Mouse (Mus musculus) MN1 (cell line): ENCODE data around the gene Nploc4.

ENCODE experiments used
- DNase-seq: peaks from one replicate; pipeline ENCODE4 v3.0.0-alpha.2; 2016; ENCODE audit warnings: low spot score

Nploc4 gene

GRCm38 (mm10) chr11:120437152-120437856 is at the start of gene Nploc4:
Gene Nploc4 (minus strand): TSS chr11:120437708.
- DNase-seq = peak; percentile 96

GRCm38 (mm10) chr11:120485251-120485650 is 47.7 kb upstream of the Nploc4 start:
- no peak for DNase-seq

GRCm38 (mm10) chr11:120484265-120484981 is 46.9 kb upstream of the Nploc4 start, which contains the start of gene Mrpl12:
Gene Mrpl12 (plus strand): TSS chr11:120484613.
- DNase-seq = peak; percentile 97

- no peak for DNase-seq
These were observed 46.0 kb upstream of the Nploc4 start for GRCm38 (mm10) chr11:120483448-120483934.

- DNase-seq = no peak
These were observed 34.5 kb upstream of the Nploc4 start for GRCm38 (mm10) chr11:120472052-120472451.

- no peak for DNase-seq
These were observed 30.2 kb upstream of the Nploc4 start for GRCm38 (mm10) chr11:120467736-120468092.

- peak; percentile 100 for DNase-seq
These were observed 29.7 kb upstream of the Nploc4 start, which contains the start of gene Arl16 for GRCm38 (mm10) chr11:120467051-120467735. Gene Arl16 (minus strand): TSS chr11:120467607.

GRCm38 (mm10) chr11:120465521-120465920 is 28.0 kb upstream of the Nploc4 start:
- peak; percentile 85 for DNase-seq

GRCm38 (mm10) chr11:120464365-120464764 is 26.9 kb upstream of the Nploc4 start:
- DNase-seq = no peak

GRCm38 (mm10) chr11:120463536-120463935 is 26.0 kb upstream of the Nploc4 start:
- no peak for DNase-seq

- DNase-seq = peak; percentile 60
These were observed 21.5 kb upstream of the Nploc4 start for GRCm38 (mm10) chr11:120458847-120459597.

- peak; percentile 90 for DNase-seq
These were observed 20.6 kb upstream of the Nploc4 start, which contains the start of the genes Oxld1 and Ccdc137 for GRCm38 (mm10) chr11:120457772-120458751. Gene Oxld1 (minus strand): TSS chr11:120458068. Gene Ccdc137 (plus strand): TSS chr11:120458115.

GRCm38 (mm10) chr11:120457370-120457769 is 19.9 kb upstream of the Nploc4 start:
- DNase-seq = no peak

GRCm38 (mm10) chr11:120455413-120455812 is 17.9 kb upstream of the Nploc4 start:
- no peak for DNase-seq

GRCm38 (mm10) chr11:120454965-120455364 is 17.5 kb upstream of the Nploc4 start:
- DNase-seq = no peak

GRCm38 (mm10) chr11:120453306-120453705 is 15.8 kb upstream of the Nploc4 start, which contains the start of gene Pde6g:
Gene Pde6g (minus strand): TSS chr11:120453500.
- DNase-seq = no peak

GRCm38 (mm10) chr11:120452246-120452645 is 14.7 kb upstream of the Nploc4 start:
- DNase-seq = no peak

- DNase-seq = no peak
These were observed 9.7 kb upstream of the Nploc4 start for GRCm38 (mm10) chr11:120447179-120447578.

GRCm38 (mm10) chr11:120445475-120445874 is 8.0 kb upstream of the Nploc4 start:
- no peak for DNase-seq

GRCm38 (mm10) chr11:120444106-120444505 is 6.6 kb upstream of the Nploc4 start:
- DNase-seq = no peak
